Mouse (Mus musculus) right cerebral cortex, postnatal 36 days (tissue): ENCODE data around the gene Ccdc113.

ENCODE experiments used
- DNase-seq, 2 experiments: peaks; one replicate each; pipeline ENCODE4 v3.0.0; 2022; ENCODE audit warnings: low spot score in 2 of 2, mixed read lengths in 1 of 2

Gene Ccdc113

DNA sequence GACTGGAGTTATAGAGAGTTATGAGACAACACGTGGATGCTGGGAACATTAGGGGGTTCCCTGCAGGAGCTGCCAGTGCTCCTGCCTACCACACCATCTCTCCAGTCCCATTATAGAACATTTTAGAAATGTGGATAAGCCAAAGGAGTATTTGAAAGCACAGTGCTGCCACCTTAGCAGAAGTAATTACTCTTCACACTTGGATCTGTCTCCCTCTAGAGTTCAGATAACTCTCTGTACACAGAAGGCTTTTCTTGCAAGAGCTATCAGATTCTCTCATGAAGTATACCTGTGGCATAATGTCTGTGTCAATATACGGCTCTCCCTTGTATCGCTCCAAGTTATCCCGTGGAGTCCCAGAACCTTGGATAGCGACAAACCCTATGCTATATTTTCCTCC is 5.6 kb downstream of the Ccdc113 start:
- no peak for DNase-seq

DNA sequence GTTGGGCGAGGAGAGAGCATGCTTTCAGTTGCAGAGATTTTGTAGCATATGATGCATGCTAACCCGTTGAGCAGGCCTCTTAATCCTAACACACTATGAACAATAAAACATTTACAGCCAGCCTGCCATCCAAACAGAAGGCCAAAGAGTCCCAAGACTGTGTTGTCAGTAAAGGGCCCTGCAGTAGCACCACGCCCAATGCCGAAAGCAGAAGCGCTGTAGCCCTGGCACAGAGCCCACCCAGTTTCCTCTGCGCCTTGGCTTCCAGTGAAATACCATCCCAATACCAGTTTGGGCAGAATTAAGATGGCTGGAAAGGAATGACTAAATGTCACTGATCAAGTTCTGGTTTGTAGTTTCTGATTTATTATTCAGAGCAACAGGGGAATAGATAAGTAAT is 8.3 kb downstream of the Ccdc113 start:
- DNase-seq = no peak

DNA sequence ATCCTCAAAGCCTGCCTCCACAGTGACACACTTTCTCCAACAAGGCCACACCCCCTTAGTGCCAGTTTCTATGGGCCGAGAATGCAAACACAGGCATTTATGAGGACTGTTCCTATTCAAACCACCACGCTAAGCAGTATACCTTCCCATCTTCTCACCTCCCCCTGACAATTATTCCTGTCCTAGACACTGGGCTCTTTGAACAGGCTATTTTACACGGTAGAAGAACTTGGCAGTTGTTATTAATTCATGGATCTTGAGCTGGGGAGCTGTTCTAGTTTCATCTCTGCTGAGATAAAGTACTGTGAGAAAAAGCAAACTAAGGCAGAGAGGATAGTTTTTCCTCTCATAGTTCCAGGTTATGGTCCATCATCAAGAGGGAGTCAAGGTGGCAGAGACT is 9.2 kb downstream of the Ccdc113 start:
- no peak for DNase-seq

DNA sequence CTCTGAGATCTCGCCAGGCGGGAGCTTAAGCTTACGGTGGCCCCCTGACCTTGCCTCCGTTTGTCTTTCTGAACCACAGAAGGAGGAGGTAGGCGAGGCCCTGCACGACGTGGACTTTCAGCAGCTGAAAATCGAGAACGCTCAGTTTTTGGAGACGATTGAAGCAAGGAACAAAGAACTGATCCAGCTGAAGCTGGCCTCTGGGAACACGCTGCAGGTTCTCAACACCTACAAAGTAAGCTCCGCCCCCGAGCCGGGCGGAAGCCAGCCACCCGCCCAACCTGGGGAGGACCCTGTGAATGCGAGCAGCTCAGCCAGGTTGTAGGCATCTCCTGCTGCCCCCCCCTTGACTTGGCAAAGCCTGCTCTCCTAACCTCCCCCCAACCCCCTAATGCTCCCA is 11.9 kb downstream of the Ccdc113 start:
- DNase-seq = no peak

DNA sequence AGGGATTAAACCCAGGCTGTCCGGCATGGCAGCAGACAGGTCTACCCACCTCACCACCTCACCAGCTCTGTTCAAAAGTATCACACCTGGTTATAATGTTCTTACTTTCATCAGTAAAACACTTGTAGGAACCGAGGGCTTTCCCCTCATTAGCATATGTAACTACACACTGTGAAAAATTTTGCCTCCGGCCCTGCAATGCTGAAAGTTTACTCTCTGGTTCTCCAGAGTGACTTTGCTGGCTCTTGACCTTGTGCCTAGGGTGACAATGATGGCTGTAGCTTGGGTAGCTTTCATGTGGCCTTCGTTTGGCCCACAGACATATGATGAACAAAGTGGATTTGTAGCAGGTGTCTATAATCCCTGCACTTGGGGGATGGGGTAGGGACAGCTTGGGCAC is 13.1 kb downstream of the Ccdc113 start:
- DNase-seq = no peak

DNA sequence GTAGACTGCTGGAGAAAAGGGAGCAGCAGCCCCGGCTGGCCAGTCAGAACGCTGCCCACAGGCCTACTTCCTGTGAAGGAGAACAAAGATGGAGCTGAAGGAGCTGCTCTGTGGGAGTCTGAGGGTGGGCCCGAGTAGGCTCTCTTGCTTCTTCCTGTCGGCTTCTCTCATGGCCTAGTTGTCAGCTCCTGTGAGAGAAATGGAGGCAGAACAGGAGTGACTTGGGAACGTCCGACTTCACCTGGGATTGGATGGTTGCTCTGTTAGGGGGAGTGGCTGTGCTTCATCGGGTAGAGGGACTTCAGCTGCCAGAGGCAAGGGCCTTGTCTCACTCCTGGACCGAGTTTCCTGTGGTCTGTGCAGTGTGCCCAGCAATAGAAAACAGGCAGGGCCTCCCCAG is 14.0 kb downstream of the Ccdc113 start:
- no peak for DNase-seq

DNA sequence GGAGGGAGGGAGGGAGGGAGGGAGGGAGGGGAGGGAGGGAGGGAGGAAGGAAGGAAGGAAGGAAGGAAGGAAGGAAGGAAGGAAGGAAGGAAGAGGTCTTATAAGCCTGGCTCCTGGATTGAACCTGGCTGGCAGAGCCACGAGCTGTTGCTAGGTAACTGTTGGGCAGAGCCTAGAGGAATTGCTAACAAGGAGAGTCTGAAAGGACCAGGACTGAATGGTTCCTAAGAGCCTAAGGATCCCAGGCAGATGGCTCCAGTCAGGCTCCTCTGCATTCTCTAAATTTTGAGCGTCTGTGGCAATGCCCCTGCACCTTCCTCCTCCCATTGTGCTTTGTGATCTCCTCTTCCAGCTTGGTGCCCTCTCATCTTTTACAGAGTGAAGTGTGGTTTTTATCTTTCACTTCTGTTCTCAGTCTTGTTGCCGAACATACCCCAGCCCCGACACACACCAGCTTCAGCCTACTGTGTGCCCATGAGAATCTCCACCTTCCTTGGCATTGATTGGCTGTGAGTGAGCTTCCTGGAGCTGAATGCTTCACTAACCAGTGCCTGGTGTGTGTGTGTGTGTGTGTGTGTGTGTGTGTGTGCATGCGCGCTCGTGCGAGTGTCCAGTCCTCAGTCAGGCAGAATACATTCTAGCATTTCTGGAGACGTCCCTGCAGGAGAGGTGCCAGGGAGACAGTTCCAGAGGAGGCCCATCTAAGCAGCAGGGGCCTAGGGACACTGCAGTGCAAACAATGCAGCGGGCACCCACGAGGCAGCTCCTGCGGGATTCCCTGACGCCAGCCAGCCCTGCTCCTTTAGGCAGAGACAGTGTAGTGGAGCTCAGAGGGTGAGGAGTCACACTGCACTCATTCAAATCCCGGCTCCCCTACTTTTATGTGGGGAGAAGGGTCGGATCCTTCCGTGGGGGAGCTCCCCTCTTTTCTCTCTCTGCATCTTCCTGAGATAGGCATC is 16.3 kb downstream of the Ccdc113 start:
- no peak for DNase-seq

DNA sequence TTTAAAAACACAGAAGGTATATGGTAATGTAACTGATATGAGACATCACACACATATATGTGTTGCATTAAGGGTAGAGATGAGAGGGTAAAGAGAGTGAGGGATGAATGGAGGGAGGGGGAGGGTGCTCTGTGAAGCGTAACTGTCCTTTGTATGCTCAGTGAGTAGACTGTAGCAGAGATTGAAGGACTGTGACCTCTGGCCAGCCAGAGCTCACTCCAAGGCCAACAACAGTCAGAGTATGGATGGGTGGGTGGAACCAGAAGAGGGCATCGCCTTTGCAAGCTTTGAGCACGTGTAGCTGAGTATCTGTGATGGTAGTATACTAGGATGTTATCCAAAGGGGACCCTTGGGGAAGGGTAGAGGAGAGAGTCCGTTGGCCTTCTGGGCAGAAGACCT is 17.7 kb downstream of the Ccdc113 start:
- DNase-seq = no peak

DNA sequence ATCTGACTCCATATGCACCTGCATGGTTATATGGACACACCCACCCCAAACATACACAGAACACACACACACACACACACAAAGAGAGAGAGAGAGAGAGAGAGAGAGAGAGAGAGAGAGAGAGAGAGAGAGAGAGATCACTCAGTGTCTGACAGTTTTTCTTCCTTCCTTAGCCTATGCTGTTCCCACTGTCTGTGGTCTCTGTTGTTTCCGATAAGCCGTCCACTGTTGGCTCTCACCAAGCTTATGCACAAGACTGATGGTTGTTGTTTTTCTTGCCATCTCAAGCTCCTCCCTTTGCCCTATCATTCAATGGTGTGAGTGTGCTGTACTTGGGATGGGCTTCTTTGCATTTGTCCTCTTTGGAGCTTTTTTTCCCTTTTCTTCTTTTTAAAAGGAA is 22.1 kb downstream of the Ccdc113 start:
- no peak for DNase-seq

DNA sequence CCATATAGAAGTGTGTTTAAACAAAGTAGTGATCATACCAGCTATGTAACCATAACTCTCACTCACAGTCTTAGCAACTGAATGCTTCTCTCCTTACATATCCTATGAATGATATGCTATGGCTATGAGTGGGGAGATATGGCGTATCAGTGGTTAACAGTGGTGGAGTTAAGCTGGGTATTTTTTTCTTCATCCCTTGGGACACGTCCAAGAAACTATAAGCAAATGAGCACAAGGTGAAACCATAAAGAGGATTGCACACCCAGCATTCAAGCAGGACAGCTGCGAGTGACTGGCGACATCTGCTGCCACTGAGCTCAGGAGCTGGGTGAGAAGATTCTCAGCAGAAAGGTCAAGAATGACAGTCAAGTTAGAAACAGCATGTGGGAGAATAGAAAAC is 32.3 kb downstream of the Ccdc113 start:
- no peak for DNase-seq

DNA sequence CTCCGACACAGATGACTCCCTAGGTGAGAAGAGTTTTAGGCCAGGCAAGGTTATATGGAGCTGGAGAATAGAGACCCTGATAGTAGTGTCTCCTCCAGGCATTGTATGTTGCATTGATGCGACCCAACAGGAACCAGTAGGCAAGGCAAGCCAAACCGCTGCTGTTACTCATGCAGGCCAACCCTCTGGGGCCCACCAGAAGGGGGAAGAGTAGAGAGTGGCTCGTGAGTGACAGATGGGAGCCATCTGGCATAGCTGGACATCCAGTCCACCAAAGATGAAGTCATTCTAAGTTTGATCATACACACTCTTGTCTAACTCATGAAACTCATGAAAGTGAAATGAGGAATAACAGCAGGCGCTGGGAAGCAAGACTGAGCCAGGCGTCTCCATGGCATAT is 32.9 kb downstream of the Ccdc113 start:
- no peak for DNase-seq

DNA sequence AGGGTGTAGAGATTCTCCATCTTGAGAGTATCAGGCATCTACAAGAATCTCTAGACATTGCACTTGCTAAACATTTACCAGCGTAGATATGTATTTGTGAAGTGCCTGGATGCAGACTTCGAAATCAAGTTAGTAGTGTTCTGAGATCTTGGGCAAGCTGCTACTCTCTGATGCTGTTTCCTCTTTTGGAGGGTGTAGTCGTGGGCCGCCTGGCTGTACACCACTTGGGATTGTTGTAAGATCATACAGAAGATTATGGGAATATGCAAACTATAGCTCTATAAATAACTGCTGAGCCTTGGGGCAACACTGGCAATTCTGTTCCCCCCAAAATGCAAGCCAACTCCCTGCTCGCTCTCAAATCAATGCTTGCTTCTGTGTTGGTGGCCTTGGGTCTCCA is 39.3 kb downstream of the Ccdc113 start:
- DNase-seq = no peak

DNA sequence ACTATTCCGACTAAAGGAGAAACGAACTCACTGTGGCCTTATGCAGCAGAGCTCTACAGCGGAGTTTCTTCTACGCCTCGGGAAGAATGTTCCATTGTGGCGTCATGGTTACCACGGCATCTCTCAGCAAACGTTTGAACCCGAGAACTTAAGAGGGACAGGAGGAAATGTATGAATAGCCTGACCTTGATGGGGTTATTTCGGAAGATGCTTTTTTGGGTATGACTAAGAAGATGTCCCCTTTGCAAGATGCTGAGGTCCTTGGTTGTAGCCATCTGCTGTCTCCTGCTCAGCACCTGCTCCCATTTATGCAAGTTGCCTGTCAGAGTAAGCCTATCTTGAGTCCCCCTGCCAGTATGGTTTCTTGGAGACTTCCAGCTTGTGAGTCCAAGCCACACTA is 42.4 kb downstream of the Ccdc113 start, which contains the start of gene Prss54:
Gene Prss54 (minus strand): TSS at position 101 of the 400 bp plus-strand sequence.
- no peak for DNase-seq

DNA sequence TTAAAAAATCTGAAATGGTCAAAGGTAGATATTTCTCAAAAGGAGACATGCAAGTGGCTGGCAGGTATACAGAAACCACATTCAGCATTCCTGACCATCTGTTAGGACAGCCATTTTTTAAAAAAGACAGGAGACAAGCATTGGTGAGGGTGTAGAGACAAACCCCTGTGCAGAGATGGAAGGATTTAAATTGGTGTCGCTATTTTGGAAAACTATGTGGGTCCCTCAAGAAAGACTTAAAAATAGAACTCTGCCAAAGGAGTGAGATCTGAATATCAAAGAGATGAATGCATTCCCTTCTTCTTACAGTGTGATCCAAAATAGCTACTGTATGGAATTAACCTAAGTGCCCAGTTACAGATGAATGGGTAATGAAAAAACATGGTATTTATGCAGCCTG is 53.5 kb downstream of the Ccdc113 start:
- no peak for DNase-seq

DNA sequence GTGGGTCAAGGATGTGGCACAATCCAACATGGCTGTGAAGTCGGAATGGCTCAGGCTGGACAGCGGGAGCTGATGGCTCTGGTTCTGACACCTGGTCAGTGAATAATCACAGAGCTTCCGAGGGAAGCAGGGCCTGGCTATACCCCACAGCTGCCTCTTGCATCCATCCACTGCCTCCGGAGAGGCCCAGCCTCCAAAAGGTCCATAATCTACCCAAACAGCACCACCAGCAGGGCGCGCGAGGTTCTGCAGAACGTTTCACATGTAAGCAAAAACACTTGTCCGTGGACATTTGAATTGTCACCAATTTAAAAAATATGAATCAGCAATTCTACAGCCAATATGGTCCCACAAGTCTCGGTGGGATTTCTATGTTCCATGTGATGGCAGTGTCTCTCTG is 55.4 kb downstream of the Ccdc113 start:
- no peak for DNase-seq

DNA sequence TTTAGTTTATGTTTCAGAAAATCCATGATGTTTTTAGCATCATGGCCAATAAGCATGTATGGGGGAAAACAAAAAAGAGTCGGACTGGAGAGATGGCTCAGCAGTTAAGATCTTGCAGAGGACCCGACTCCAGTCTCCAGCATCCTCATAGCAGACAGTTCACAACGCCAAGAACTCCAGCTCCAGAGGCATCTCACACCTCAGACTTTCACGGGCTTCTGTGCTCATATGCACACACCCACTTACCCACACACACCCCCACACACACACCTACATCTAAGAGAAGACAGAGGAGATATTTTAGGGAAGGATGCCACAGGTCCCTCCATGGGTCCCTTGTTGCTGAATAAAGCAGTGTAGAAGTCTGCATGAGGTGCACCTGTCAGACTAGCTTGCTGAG is 56.7 kb downstream of the Ccdc113 start:
- no peak for DNase-seq

DNA sequence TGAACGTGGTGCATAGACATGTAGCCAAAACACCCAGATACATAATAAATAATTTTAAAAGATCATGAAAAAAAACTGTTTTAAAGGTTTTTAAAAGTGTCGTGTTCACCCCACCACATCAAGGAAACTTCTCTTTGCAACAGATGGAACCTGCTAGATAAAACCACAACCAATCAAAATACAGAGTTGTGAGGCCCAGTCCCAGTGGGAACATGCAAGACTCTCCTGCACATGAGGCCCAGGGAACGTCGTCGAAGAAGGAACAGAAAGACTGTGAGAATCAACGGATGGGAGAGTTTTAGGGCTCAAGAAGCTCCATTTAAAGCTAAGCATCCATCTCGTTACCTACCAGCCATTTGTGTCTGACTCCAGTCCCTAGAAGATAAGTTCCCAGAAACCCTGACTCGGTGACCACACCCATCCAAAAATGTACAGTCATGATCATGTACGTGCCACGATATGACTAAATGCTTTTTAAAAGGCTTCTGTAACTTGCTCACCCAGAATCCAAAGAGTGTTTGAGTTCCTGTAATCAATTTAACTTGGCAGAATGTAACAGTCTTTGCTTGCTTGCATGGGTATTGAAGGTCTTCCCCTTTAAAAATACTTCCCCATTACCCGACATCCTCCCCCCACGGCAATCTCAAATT is 58.4 kb downstream of the Ccdc113 start:
- no peak for DNase-seq

DNA sequence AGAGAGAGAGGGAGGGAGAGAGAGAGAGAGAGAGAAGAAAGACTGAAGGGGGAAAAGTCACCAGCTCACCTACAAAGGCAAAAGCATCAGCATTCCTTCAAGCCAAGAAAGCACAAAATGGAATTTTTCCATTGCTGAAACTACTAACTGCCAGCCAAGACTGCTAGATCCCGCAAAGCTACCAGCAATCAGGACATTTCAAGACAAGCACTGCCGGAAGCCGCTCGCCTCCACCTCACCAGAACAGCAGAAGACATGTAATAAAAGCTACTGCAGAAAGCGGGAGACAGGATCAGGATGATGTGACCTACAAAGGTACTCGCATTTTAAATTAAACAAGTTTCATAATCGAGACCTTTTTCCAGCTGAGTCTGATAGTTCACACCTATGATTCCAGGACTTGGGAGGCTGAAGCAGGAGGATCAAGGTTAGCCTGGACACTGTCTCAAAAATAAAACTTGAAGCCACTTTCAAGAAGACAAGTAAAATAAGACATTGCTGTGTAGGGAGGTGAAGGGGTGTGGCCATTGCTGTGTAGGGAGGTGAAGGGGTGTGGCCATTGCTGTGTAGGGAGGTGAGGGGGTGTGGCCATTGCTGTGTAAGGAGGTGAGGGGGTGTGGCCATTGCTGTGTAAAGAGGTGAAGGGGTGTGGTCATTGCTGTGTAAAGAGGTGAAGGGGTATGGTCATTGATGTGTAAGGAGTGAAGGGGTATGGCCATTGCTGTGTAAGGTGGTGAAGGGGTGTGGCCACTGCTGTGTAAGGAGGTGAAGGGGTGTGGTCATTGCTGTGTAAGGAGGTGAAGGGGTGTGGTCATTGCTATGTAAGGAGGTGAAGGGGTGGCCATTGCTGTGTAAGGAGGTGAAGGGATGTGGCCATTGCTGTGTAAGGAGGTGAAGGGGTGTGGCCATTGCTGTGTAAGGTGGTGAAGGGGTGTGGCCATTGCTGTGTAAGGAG is 59.8 kb downstream of the Ccdc113 start:
- no peak for DNase-seq

DNA sequence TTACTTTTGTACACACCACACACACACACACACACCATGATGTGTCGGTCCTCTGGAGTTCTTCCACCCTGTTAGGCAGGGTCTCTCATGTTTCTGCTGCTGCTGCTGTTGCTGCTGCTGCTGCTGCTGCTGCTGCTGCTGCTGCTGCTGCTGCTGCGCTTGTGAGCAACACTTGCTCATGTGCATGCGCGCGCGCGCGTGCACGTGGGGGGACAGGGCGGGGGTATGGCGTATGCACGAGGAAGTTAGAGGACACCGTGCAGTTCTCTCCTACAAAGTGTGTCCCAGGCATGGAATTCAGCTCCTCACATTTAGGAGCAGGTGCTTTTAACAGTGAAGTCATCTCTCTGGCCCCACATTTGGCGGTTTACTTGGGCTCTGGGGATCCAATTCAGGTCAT is 61.2 kb downstream of the Ccdc113 start:
- DNase-seq = no peak

DNA sequence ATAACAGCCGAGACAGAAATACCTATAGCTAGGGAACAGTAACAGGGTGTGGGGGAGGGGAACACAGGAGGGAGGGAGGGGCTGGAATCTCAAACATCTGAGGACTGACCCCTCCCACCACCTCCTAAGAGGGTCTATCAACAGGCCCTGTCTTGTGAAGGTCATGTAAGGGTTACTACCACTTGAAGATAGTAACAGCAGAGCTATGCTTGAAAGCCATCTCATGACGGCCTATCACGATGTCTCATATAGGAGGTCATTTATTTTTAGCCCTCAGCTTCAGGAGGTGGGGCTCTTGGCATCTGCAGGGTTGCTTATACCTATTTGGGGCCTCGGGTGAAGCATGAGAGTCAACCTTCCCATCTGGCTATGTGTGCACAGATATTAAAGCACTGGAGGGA is 63.0 kb downstream of the Ccdc113 start:
- no peak for DNase-seq

DNA sequence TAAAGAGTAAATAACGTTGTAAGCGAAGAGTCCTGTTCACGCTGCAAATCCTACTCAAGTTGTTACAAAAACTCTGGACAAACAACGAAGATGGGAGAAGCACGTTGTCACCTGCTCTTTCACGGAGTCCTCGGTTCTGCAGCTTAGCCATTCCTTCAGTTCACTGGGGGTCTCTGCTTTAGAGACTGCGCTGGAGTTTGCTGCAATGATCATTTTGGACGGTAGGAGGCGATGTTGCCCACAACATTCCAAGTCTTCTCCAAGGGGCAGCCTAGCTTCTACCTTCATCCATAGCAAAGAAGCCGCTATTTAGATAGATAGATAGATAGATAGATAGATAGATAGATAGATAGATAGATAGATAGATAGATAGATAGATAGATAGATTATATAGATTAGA is 66.0 kb downstream of the Ccdc113 start:
- no peak for DNase-seq

DNA sequence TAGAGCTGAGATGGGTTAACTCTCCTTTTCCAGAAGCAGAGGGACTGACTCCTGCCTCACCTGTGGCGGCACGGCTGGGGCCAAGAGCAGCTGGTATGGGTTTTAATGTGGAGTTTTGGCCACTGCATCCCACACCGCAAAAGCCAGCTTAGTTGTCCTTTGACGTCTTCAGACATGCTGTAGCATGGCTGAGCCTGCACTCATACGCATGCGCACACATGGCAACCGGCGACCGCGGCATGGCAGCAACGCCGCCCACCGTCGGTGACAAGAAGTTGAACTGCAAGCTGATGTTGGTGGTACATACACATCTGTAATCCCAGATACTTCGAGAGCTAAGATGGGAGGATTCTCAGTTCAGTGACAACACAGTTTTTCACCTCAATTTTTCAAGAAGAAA is 67.4 kb downstream of the Ccdc113 start:
- DNase-seq = no peak
